Mouse (Mus musculus) stomach, postnatal 0 days (tissue): ENCODE measurements around the gene Auts2.

ENCODE experiments used
- CTCF ChIP-seq: IDR thresholded peaks from 2 replicates; pipeline ENCODE4 v1.5.1; 2016; ENCODE audit warnings: antibody characterized with exemption, low read depth, mild to moderate bottlenecking, moderate library complexity
- EP300 ChIP-seq: optimal IDR thresholded peaks from 2 replicates; pipeline ENCODE3; 2016; ENCODE audit warnings: antibody characterized with exemption

GRCm38 (mm10) chr5:131492535-131492934, 1050.6 kb downstream of the Auts2 start:
- TF ChIP-seq CTCF (peak; percentile 71), EP300 (no peak)
